Mouse (Mus musculus) myocyte (in vitro differentiated cells): Measurements from ENCODE around the gene Fmn2. TPM values are rescaled to one million over a fixed set of nuclear protein-coding genes. Genes with fewer than 3 reads are reported as not detected.

ENCODE experiments used
- H3K27me3 ChIP-seq: one replicate; pipeline ENCODE4 v1.6.1; 2011; ENCODE audit not compliant: control insufficient read depth, insufficient read depth, insufficient read length
- H3K36me3 ChIP-seq: one replicate; pipeline ENCODE4 v1.6.1; 2011; ENCODE audit not compliant: control insufficient read depth, insufficient read depth
- H3K4me2 ChIP-seq: one replicate; pipeline ENCODE4 v1.6.1; 2011; ENCODE audit warnings: low read depth, control low read depth
- H3K4me3 ChIP-seq: one replicate; pipeline ENCODE4 v1.5.1; 2011; ENCODE audit warnings: mild to moderate bottlenecking, control low read depth, moderate library complexity
- H3K79me2 ChIP-seq: one replicate; pipeline ENCODE4 v1.6.1; 2011; ENCODE audit not compliant: control insufficient read depth, insufficient read depth
- H3ac ChIP-seq: one replicate; pipeline ENCODE4 v1.6.1; 2011; ENCODE audit not compliant: control insufficient read depth, insufficient read length
- CEBPB ChIP-seq: IDR thresholded peaks from 2 replicates; pipeline ENCODE4 v1.6.1; 2011; ENCODE audit warnings: mild to moderate bottlenecking, moderate library complexity; ENCODE audit not compliant: poor library complexity, insufficient read depth, severe bottlenecking
- E2F4 ChIP-seq: IDR thresholded peaks from one replicate; pipeline ENCODE4 v1.6.1; 2011; ENCODE audit warnings: mild to moderate bottlenecking, control low read depth, moderate library complexity; ENCODE audit not compliant: insufficient read depth
- MAX ChIP-seq: IDR thresholded peaks from one replicate; pipeline ENCODE4 v1.6.1; 2011; ENCODE audit warnings: low read depth, mild to moderate bottlenecking, control low read depth
- MYOD1 ChIP-seq, 3 experiments: IDR thresholded peaks; one replicate each; pipeline ENCODE4 v1.6.1; 2011; ENCODE audit warnings: control low read depth in 2 of 3, low read depth in 2 of 3, mild to moderate bottlenecking in 2 of 3, moderate library complexity in 1 of 3; ENCODE audit not compliant: insufficient read length in 2 of 3, control insufficient read depth in 1 of 3
- MYOG ChIP-seq, 3 experiments: IDR thresholded peaks; one replicate each; pipeline ENCODE4 v1.6.1; 2011; ENCODE audit warnings: control low read depth in 2 of 3, low read depth in 2 of 3, mild to moderate bottlenecking in 2 of 3; ENCODE audit not compliant: insufficient read length in 2 of 3, control insufficient read depth in 1 of 3, insufficient read depth in 1 of 3
- POLR2A ChIP-seq: IDR thresholded peaks from one replicate; pipeline ENCODE4 v1.6.1; 2011; ENCODE audit warnings: low read depth, mild to moderate bottlenecking, control low read depth, moderate library complexity; ENCODE audit not compliant: insufficient read length
- POLR2AphosphoS2 ChIP-seq: IDR thresholded peaks from one replicate; pipeline ENCODE4 v1.6.1; 2011; ENCODE audit warnings: low read depth, control low read depth; ENCODE audit not compliant: insufficient read length
- REST ChIP-seq: IDR thresholded peaks from one replicate; pipeline ENCODE4 v1.6.1; 2011; ENCODE audit warnings: mild to moderate bottlenecking, control low read depth, moderate library complexity; ENCODE audit not compliant: insufficient read depth, insufficient read length
- SRF ChIP-seq: IDR thresholded peaks from one replicate; pipeline ENCODE4 v1.6.1; 2011; ENCODE audit warnings: low read depth; ENCODE audit not compliant: control insufficient read depth, insufficient read length
- TCF12 ChIP-seq: IDR thresholded peaks from one replicate; pipeline ENCODE4 v1.6.1; 2011; ENCODE audit warnings: mild to moderate bottlenecking, control low read depth; ENCODE audit not compliant: poor library complexity, insufficient read depth, severe bottlenecking
- TCF3 ChIP-seq: IDR thresholded peaks from one replicate; pipeline ENCODE4 v1.6.1; 2011; ENCODE audit warnings: low read depth, control low read depth; ENCODE audit not compliant: insufficient read length
- USF1 ChIP-seq: IDR thresholded peaks from one replicate; pipeline ENCODE4 v1.6.1; 2011; ENCODE audit warnings: low read depth, mild to moderate bottlenecking, control low read depth, moderate library complexity
- polyA plus RNA-seq: library from polyadenylated mRNA; unstranded; fragments of >200 nt; fragmentation: generic; extraction: Trizol; gene quantifications from one replicate; pipeline ENCODE4 v1.2.1, GENCODE M21; 2012; ENCODE audit warnings: missing spikeins

The Fmn2 gene
- not detected for polyA plus RNA-seq

DNA sequence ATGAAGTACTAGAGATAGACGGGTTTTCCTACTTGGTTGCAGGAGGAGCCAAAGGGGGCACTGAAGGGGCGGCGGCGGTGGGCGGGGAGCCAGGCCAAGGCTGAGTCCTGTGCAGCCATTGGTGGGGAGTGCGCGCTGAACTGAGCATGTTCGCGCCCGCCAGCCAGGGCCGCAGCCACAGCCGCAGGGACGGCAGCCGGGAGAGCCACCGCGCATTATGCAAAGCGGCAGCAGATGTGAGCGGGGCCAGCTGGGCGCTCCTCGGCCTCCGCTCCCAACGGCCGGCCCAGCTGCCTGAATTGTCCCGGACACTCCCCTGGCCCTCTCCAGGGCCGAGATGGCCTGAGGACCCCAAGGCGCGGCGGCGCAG is at the start of gene Fmn2:
Gene Fmn2 (plus strand): TSS at position 165 of the 370 bp plus-strand sequence.
- no peak within 1 kb of the TSS for H3ac ChIP-seq
- H3K36me3 ChIP-seq = no peaks in the 10 kb centered on the region
- no peaks in the 10 kb centered on the region for H3K79me2 ChIP-seq
- TF ChIP-seq MAX (no peak), POLR2AphosphoS2 (no peak), E2F4 (no peak), TCF12 (no peak), USF1 (no peak), SRF (no peak), MYOG (IDR thresholded peaks at IDR 0.05; ENCODE audit: control insufficient read depth in 1 of 3, insufficient read depth in 1 of 3, insufficient read length in 2 of 3, low read depth in 2 of 3) (no peak), MYOD1 (IDR thresholded peaks at IDR 0.05; ENCODE audit: control insufficient read depth in 1 of 3, insufficient read length in 2 of 3, low read depth in 2 of 3) (no peak), CEBPB (no peak), REST (no peak), POLR2A (no peak), TCF3 (no peak)
- no peak within 1 kb of the TSS for H3K4me3 ChIP-seq
- peaks cover 22% of the 10 kb centered on the region for H3K27me3 ChIP-seq
- H3K4me2 ChIP-seq = no peak within 1 kb of the TSS

DNA sequence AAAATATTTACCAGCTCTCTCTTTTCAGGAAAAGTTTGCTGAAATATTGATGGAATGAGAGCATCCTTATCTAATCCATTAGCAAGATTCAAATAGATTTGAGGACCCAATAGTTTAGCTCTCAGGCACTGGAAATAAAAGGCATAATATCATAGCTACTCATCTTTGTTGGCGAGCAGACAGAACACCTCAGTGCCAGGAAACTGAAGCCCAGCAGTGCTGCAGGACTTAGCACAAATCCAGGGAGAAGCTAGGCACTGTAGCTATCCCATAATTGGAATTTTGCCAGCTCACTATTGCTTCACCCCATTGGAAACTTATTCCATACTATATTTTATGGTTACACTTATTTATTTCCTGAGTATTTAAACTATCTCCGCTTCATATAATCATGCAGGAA is 46.5 kb upstream of the Fmn2 start:
- Histone ChIP-seq H3ac (no peak overlapping the region), H3K79me2 (no peaks in the 10 kb centered on the region), H3K27me3 (no peaks in the 10 kb centered on the region), H3K4me3 (no peak overlapping the region), H3K4me2 (no peak overlapping the region), H3K36me3 (no peaks in the 10 kb centered on the region)
- TF ChIP-seq TCF3 (no peak), USF1 (no peak), MAX (no peak), MYOD1 (IDR thresholded peaks at IDR 0.05; ENCODE audit: control insufficient read depth in 1 of 3, insufficient read length in 2 of 3, low read depth in 2 of 3) (no peak), TCF12 (no peak), E2F4 (no peak), POLR2A (no peak), POLR2AphosphoS2 (no peak), MYOG (IDR thresholded peaks at IDR 0.05; ENCODE audit: control insufficient read depth in 1 of 3, insufficient read depth in 1 of 3, insufficient read length in 2 of 3, low read depth in 2 of 3) (no peak), REST (no peak), SRF (no peak), CEBPB (no peak)

DNA sequence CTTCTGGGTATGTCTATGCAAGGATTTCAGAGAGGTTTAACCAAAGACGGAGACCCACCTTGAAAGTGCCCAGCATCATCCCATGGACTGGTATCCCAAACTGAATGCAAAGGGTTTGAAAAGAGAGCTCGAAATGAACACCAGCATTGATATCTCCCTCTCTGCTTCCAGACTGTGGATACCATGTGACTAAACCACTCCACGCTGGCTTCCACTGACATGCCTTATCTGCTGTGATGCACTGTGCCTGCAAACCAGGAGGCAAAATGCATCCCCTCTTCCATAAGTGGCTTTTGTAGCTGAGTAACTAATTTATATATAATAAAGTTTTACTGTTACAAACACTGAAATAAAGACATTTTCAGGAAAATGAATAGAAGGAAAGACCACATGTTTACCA is 36.2 kb upstream of the Fmn2 start:
- H3K27me3 ChIP-seq = no peaks in the 10 kb centered on the region
- H3K79me2 ChIP-seq = no peaks in the 10 kb centered on the region
- no peak overlapping the region for H3K4me2 ChIP-seq
- no peaks in the 10 kb centered on the region for H3K36me3 ChIP-seq
- H3K4me3 ChIP-seq = no peak overlapping the region
- no peak for TF ChIP-seq MYOD1 (IDR thresholded peaks at IDR 0.05; ENCODE audit: control insufficient read depth in 1 of 3, insufficient read length in 2 of 3, low read depth in 2 of 3)
- no peak for TF ChIP-seq MAX
- TF ChIP-seq E2F4 = no peak
- no peak for TF ChIP-seq USF1
- TF ChIP-seq REST = no peak
- TF ChIP-seq POLR2A = no peak
- TF ChIP-seq TCF12 = no peak
- TF ChIP-seq MYOG (IDR thresholded peaks at IDR 0.05; ENCODE audit: control insufficient read depth in 1 of 3, insufficient read depth in 1 of 3, insufficient read length in 2 of 3, low read depth in 2 of 3) = no peak
- TF ChIP-seq TCF3 = no peak
- no peak for TF ChIP-seq CEBPB
- TF ChIP-seq SRF = no peak
- TF ChIP-seq POLR2AphosphoS2 = no peak
- H3ac ChIP-seq = no peak overlapping the region

DNA sequence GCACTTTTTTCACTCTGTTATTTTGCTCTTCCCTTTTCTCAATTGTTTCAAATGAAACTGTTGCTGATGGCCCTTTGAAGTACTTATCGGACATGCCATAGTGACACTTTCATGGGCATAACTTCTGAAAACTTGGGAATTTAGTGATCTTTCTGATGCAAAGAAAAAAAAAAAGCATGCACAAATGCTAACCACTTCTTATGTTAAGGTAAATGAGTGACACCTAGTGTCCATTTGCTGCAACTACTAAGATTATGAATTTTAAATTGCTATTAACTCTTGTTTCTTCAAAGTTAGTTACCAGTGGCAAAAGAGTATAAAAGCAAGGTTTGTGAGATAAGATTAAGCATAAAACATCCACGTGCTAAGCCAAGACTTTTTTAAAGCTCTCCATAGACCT is 35.4 kb upstream of the Fmn2 start:
- Histone ChIP-seq H3K4me3 (no peak overlapping the region), H3K27me3 (no peaks in the 10 kb centered on the region), H3ac (no peak overlapping the region), H3K36me3 (no peaks in the 10 kb centered on the region), H3K4me2 (no peak overlapping the region), H3K79me2 (no peaks in the 10 kb centered on the region)
- no peak for TF ChIP-seq MYOD1 (IDR thresholded peaks at IDR 0.05; ENCODE audit: control insufficient read depth in 1 of 3, insufficient read length in 2 of 3, low read depth in 2 of 3)
- no peak for TF ChIP-seq TCF12
- TF ChIP-seq POLR2AphosphoS2 = no peak
- TF ChIP-seq SRF = no peak
- TF ChIP-seq USF1 = no peak
- no peak for TF ChIP-seq MAX
- no peak for TF ChIP-seq POLR2A
- TF ChIP-seq CEBPB = no peak
- TF ChIP-seq E2F4 = no peak
- no peak for TF ChIP-seq TCF3
- no peak for TF ChIP-seq REST
- no peak for TF ChIP-seq MYOG (IDR thresholded peaks at IDR 0.05; ENCODE audit: control insufficient read depth in 1 of 3, insufficient read depth in 1 of 3, insufficient read length in 2 of 3, low read depth in 2 of 3)
